Mouse (Mus musculus) cerebellum, adult 2 months (tissue): ENCODE data around the gene Xrcc4. TPM values are rescaled to one million over a fixed set of nuclear protein-coding genes. Genes with fewer than 3 reads are reported as not detected.

ENCODE experiments used
- DNase-seq, 2 experiments: peaks; one replicate each; pipeline ENCODE4 v3.0.0; 2021
- H3K27ac ChIP-seq: fragments of 200-500 bp; 2 replicates; pipeline ENCODE4 v1.5.1; 2012; ENCODE audit warnings: low read length, control low read depth, inconsistent platforms; ENCODE audit not compliant: insufficient read depth
- H3K27me3 ChIP-seq: fragments of 200-500 bp; 2 replicates; pipeline ENCODE4 v1.6.1; 2012; ENCODE audit warnings: inconsistent platforms, mild to moderate bottlenecking, low read length, moderate library complexity; ENCODE audit not compliant: control insufficient read depth, insufficient read depth
- H3K4me1 ChIP-seq: fragments of 200-500 bp; 2 replicates; pipeline ENCODE4 v1.6.1; 2011; ENCODE audit warnings: low read length; ENCODE audit not compliant: control insufficient read depth, insufficient read depth
- H3K4me3 ChIP-seq: fragments of 200-500 bp; replicated peaks from 2 replicates; pipeline ENCODE3; 2011; ENCODE audit warnings: mild to moderate bottlenecking, low read depth, low read length, control low read depth; ENCODE audit not compliant: insufficient read depth
- CTCF ChIP-seq: fragments of 200-500 bp; IDR thresholded peaks from 2 replicates; pipeline ENCODE4 v1.5.1; 2011; ENCODE audit warnings: low read depth, mild to moderate bottlenecking, control low read depth, low read length, moderate library complexity, borderline replicate concordance; ENCODE audit not compliant: insufficient read depth
- POLR2A ChIP-seq: fragments of 200-500 bp; IDR thresholded peaks from 2 replicates; pipeline ENCODE4 v1.6.1; 2011; ENCODE audit warnings: low read length, control low read depth, borderline replicate concordance; ENCODE audit not compliant: insufficient read depth
- WGBS: fragments of 180-500 bp; shearing (Covaris S2); methylation state at CpG from one replicate; pipeline ENCODE4 v1.1.7; 2018; 5-methylcytosine and 5-hydroxymethylcytosine counted together
- polyA plus RNA-seq: library from polyadenylated mRNA; depleted of rRNA; stranded (reverse); fragments of >200 nt; gene quantifications from 2 replicates; pipeline ENCODE4 v1.2.3, GENCODE M21; 2012

The Xrcc4 gene
- polyA plus RNA-seq, 1 experiment: 9.1 TPM

- H3K4me1 ChIP-seq: no peaks in the 10 kb centered on the region
- no peak for TF ChIP-seq POLR2A
- TF ChIP-seq CTCF: no peak
- H3K27me3 ChIP-seq: no peaks in the 10 kb centered on the region; the same call in 1 of the 2 replicates
- H3K4me3 ChIP-seq: no peak overlapping the region
- no peak overlapping the region for H3K27ac ChIP-seq
- no peak for DNase-seq
- WGBS: 23% methylated on average over 3 of the region's 3 CpGs
Observed at GRCm38 (mm10) chr13:89797721-89798120, 291.7 kb downstream of the Xrcc4 start.

- Histone ChIP-seq H3K4me1 (no peaks in the 10 kb centered on the region), H3K27ac (no peak overlapping the region), H3K27me3 (no peaks in the 10 kb centered on the region), H3K4me3 (no peak overlapping the region)
- TF ChIP-seq POLR2A: no peak
- TF ChIP-seq CTCF: no peak
- no peak for DNase-seq
- 74% methylated on average over 5 of the region's 5 CpGs for WGBS
Observed at GRCm38 (mm10) chr13:89791475-89791874, 297.9 kb downstream of the Xrcc4 start.

GRCm38 (mm10) chr13:89782886-89783285 lies 306.5 kb downstream of the Xrcc4 start:
- no peak for TF ChIP-seq POLR2A
- no peaks in the 10 kb centered on the region for H3K27me3 ChIP-seq
- WGBS: 60% methylated on average over 2 of the region's 2 CpGs
- H3K4me3 ChIP-seq: no peak overlapping the region
- no peaks in the 10 kb centered on the region for H3K4me1 ChIP-seq
- no peak for DNase-seq
- no peak overlapping the region for H3K27ac ChIP-seq

- no peak for DNase-seq
- no peak overlapping the region for H3K27ac ChIP-seq
- H3K4me3 ChIP-seq: no peak overlapping the region
- TF ChIP-seq CTCF (no peak), POLR2A (no peak)
- H3K4me1 ChIP-seq: no peaks in the 10 kb centered on the region
- H3K27me3 ChIP-seq: no peaks in the 10 kb centered on the region
- WGBS: 34% methylated on average over 3 of the region's 3 CpGs
Observed at GRCm38 (mm10) chr13:89780276-89780675, 309.1 kb downstream of the Xrcc4 start.

- DNase-seq: peak; percentile 24 to 37
- no peak overlapping the region for H3K27ac ChIP-seq
- H3K4me3 ChIP-seq: no peak overlapping the region
- 60% methylated on average over 7 of the region's 7 CpGs for WGBS
- no peaks in the 10 kb centered on the region for H3K4me1 ChIP-seq
- TF ChIP-seq POLR2A (no peak), CTCF (peak; percentile 31; the same call in 1 of the 2 replicates)
- no peaks in the 10 kb centered on the region for H3K27me3 ChIP-seq
Observed at GRCm38 (mm10) chr13:89779208-89779911, 310.0 kb downstream of the Xrcc4 start.

- WGBS: 41% methylated on average over 1 of the region's 1 CpGs
- DNase-seq: no peak
- TF ChIP-seq POLR2A: no peak
- TF ChIP-seq CTCF: no peak
- Histone ChIP-seq H3K27ac (no peak overlapping the region), H3K4me1 (no peaks in the 10 kb centered on the region), H3K27me3 (no peaks in the 10 kb centered on the region), H3K4me3 (no peak overlapping the region)
Observed at GRCm38 (mm10) chr13:89777764-89778163, 311.6 kb downstream of the Xrcc4 start.

GRCm38 (mm10) chr13:89777146-89777545 lies 312.3 kb downstream of the Xrcc4 start:
- no peaks in the 10 kb centered on the region for H3K27me3 ChIP-seq
- TF ChIP-seq POLR2A (no peak), CTCF (no peak)
- 87% methylated on average over 1 of the region's 1 CpGs for WGBS
- no peak for DNase-seq
- no peak overlapping the region for H3K27ac ChIP-seq
- H3K4me3 ChIP-seq: no peak overlapping the region
- no peaks in the 10 kb centered on the region for H3K4me1 ChIP-seq

GRCm38 (mm10) chr13:89766551-89766950 lies 322.9 kb downstream of the Xrcc4 start:
- Histone ChIP-seq H3K27ac (no peak overlapping the region), H3K4me1 (no peaks in the 10 kb centered on the region), H3K4me3 (no peak overlapping the region), H3K27me3 (no peaks in the 10 kb centered on the region)
- TF ChIP-seq POLR2A (no peak), CTCF (no peak)
- no peak for DNase-seq
- 78% methylated on average over 1 of the region's 1 CpGs for WGBS
